Mouse (Mus musculus): ENCODE measurements around the gene Slc15a1.

- TF ChIP-seq EP300 (IDR thresholded peaks at IDR 0.05; ENCODE audit: low read depth) (no peak), CTCF (IDR thresholded peaks at IDR 0.05; ENCODE audit: low read depth) (no peak)
Measured at GRCm38 (mm10) chr14:121530853-121531252, 25.8 kb upstream of the Slc15a1 start.
